Mouse (Mus musculus) pancreas, adult 10 weeks (tissue): ENCODE results near the gene Gm4631. TPM values are rescaled to one million over a fixed set of nuclear protein-coding genes. Genes with fewer than 3 reads are reported as not detected.

Experiments
- polyA plus RNA-seq: library from polyadenylated mRNA; stranded (reverse); fragments of 350-450 nt; fragmentation: Illumina TruSeq; extraction: RNeasy Lipid Tissue Mini Kit (QIAGEN cat#74804); gene quantifications from one replicate; pipeline ENCODE4 v1.2.3, GENCODE M21; 2015; ENCODE audit warnings: low read depth, low replicate concordance; ENCODE audit not compliant: insufficient read depth

Gene Gm4631
- polyA plus RNA-seq: 12.2 TPM

DNA sequence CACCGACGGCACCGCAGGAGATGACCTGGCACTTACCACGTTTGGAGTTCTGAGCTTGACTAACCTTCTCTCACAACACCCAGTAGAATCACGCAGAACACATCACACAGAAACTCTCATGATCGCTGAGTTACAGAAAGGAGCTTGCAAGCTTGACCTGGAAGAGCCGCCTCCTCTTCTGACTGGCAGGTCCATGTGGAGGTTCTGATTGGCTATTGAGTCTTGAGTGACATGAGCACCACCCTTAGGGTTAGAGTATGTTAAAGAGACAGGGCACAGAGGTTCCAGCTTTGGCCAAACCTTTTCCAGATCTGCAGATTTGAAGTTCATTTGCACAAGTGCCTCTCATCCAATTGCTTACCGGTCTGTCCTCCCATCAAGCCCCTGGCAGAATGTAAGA lies at the start of gene Gm4631:
Gm4631 (minus strand) TSS at position 101 of the 400 bp plus-strand sequence.

DNA sequence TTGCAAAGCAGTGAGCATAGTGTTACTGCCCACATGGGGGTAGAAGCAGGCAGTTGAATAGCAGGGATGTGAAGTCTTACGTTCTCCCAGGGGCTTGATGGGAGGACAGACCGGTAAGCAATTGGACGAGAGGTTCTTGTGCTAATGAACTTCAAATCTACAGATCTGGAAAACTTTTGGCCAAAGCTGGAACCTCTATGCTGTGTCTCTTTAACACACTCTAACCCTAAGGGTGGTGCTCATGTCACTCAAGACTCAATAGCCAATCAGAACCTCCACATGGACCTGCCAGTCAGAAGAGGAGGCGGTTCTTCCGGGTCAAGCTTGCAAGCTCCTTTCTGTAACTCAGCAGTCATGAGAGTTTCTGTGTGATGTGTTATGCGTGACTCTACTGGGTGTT lies 34.1 kb upstream of the Gm4631 start, which contains the start of gene Zfp968:
Zfp968 (plus strand) TSS at position 301 of the 400 bp plus-strand sequence.

DNA sequence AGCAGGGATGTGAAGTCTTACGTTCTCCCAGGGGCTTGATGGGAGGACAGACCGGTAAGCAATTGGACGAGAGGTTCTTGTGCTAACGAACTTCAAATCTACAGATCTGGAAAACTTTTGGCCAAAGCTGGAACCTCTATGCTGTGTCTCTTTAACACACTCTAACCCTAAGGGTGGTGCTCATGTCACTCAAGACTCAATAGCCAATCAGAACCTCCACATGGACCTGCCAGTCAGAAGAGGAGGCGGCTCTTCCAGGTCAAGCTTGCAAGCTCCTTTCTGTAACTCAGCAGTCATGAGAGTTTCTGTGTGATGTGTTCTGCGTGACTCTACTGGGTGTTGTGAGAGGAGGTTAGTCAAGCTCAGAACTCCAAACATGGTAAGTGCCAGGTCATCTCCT lies 63.2 kb downstream of the Gm4631 start, which contains the start of gene Gm14440:
Gm14440 (plus strand) TSS at position 301 of the 400 bp plus-strand sequence.

Other genes with a start within 250 kb of the Gm4631 start
- 0.92 TPM for gene Gm14399, start 196.2 kb downstream of the Gm4631 start, polyA plus RNA-seq
- not detected for gene Gm14443, start 162.3 kb downstream of the Gm4631 start, polyA plus RNA-seq
- gene Gm14391, start 131.3 kb downstream of the Gm4631 start, polyA plus RNA-seq: 5.4 TPM
- not detected for gene Gm14440, start 63.1 kb downstream of the Gm4631 start, polyA plus RNA-seq
- gene Zfp968, start 34.2 kb upstream of the Gm4631 start, polyA plus RNA-seq: 3.0 TPM
- 2.8 TPM for gene Gm4724, start 97.6 kb upstream of the Gm4631 start, polyA plus RNA-seq
- 3.9 TPM for gene Zfp965, start 131.8 kb upstream of the Gm4631 start, polyA plus RNA-seq